In genomic region chr17:57250461-57251160, GRCm38 (mm10) we compare ENCODE assay signal across 7 mouse cellular contexts. TPM values are rescaled to one million over a fixed set of nuclear protein-coding genes. Genes with fewer than 3 reads are reported as not detected.
A peak's percentile ranks its signal among the peaks of the same experiment; 100 is the strongest.
DNase-seq lines count a peak whose midpoint lies in the region; ATAC-seq lines count a peak whose summit lies in the region.

No protein-coding gene starts in this region.

- peak overlapping the region; percentile 63 for H3K9ac ChIP-seq in forebrain, embryonic 14.5 days (ENCODE audit: low read length)
- H3K9ac ChIP-seq in midbrain, embryonic 12.5 days (replicated peaks), result peak overlapping the region; percentile 66

- H3K27ac ChIP-seq in forebrain, embryonic 14.5 days (ENCODE audit: low read depth, low read length), result no peak overlapping the region
- peak overlapping the region; percentile 87 for H3K27ac ChIP-seq in limb, embryonic 10.5 days
- H3K27ac ChIP-seq in midbrain, embryonic 12.5 days (replicated peaks), result no peak overlapping the region

- no peak for ATAC-seq in forebrain, embryonic 14.5 days
- ATAC-seq in midbrain, embryonic 12.5 days (ENCODE audit: low FRiP score, low read depth), result no peak

- DNase-seq in CD4-positive helper T cell, adult 2 months (ENCODE audit: low read depth, low spot score), result peak; percentile 19
- peak; percentile 18 for DNase-seq in adipocyte (ENCODE audit: low spot score)
- DNase-seq in forebrain, embryonic 14.5 days (ENCODE audit: low spot score), result peak; percentile 16
- peak; percentile 63 for DNase-seq in heart, postnatal 4 days
- peak; percentile 57 for DNase-seq in limb, embryonic 10.5 days (ENCODE audit: low spot score)
- DNase-seq in urinary bladder, adult 2 months (ENCODE audit: low spot score), result peak; percentile 49

- 2% methylated on average over 33 of the region's 33 CpGs for WGBS in forebrain, embryonic 14.5 days
- WGBS in limb, embryonic 10.5 days, result 2% methylated on average over 33 of the region's 33 CpGs
- WGBS in midbrain, embryonic 12.5 days, result 2% methylated on average over 33 of the region's 33 CpGs

- peaks cover 26% of the 10 kb centered on the region for H3K4me1 ChIP-seq in forebrain, embryonic 14.5 days (ENCODE audit: control insufficient read depth, insufficient read depth, low read length)
- peaks cover 29% of the 10 kb centered on the region for H3K4me1 ChIP-seq in limb, embryonic 10.5 days
- H3K4me1 ChIP-seq in midbrain, embryonic 12.5 days, result peaks cover 32% of the 10 kb centered on the region

- H3K36me3 ChIP-seq in forebrain, embryonic 14.5 days (ENCODE audit: control insufficient read depth, insufficient read depth, low read length), result peaks cover 15% of the 10 kb centered on the region
- peaks cover 28% of the 10 kb centered on the region for H3K36me3 ChIP-seq in limb, embryonic 10.5 days
- H3K36me3 ChIP-seq in midbrain, embryonic 12.5 days, result peaks cover 24% of the 10 kb centered on the region

- peak overlapping the region; percentile 56 for H3K4me3 ChIP-seq in forebrain, embryonic 14.5 days (ENCODE audit: low read depth, low read length)
- H3K4me3 ChIP-seq in limb, embryonic 10.5 days, result peak overlapping the region; percentile 70
- peak overlapping the region; percentile 71 for H3K4me3 ChIP-seq in midbrain, embryonic 12.5 days

- peak overlapping the region; percentile 89 for H3K4me2 ChIP-seq in forebrain, embryonic 14.5 days (ENCODE audit: low read length)
- H3K4me2 ChIP-seq in midbrain, embryonic 12.5 days (replicated peaks), result peak overlapping the region; percentile 93

- H3K27me3 ChIP-seq in forebrain, embryonic 14.5 days (replicated peaks; ENCODE audit: control insufficient read depth, insufficient read depth, low read length), result no peaks in the 10 kb centered on the region
- no peaks in the 10 kb centered on the region for H3K27me3 ChIP-seq in limb, embryonic 10.5 days (ENCODE audit: low read depth, poor library complexity, severe bottlenecking)
- no peaks in the 10 kb centered on the region for H3K27me3 ChIP-seq in midbrain, embryonic 12.5 days

- no peaks in the 10 kb centered on the region for H3K9me3 ChIP-seq in forebrain, embryonic 14.5 days (replicated peaks; ENCODE audit: control insufficient read depth, low read length)
- no peaks in the 10 kb centered on the region for H3K9me3 ChIP-seq in limb, embryonic 10.5 days (replicated peaks)
- no peaks in the 10 kb centered on the region for H3K9me3 ChIP-seq in midbrain, embryonic 12.5 days

RNA-seq across cellular contexts. Expression of gene Trip10, which starts 1.4 kb away (rescaled TPM):
- 10.4 and 11.8 TPM in 2 replicates for polyA plus RNA-seq in forebrain, embryonic 14.5 days (2014; fragmentation: Nextera tagmentation; extraction: Ambion mirVana)
- total RNA-seq in heart, postnatal 4 days (2021), result 10 to 100 TPM; 45.6 to 46.9 TPM
- 34.7 and 42.9 TPM in 2 replicates for polyA plus RNA-seq in limb, embryonic 10.5 days (2016; fragmentation: Nextera tagmentation; extraction: Ambion mirVana)
- 23.5 and 26.6 TPM in 2 replicates for polyA plus RNA-seq in midbrain, embryonic 12.5 days (2016; fragmentation: Nextera tagmentation; extraction: Ambion mirVana)
- 78.9 and 81.3 TPM in 2 replicates for polyA plus RNA-seq in urinary bladder, adult 2 months (2012; rRNA removed)

RNA-seq across cellular contexts. Expression of gene Gpr108, which starts 2.4 kb away (rescaled TPM):
- polyA plus RNA-seq in forebrain, embryonic 14.5 days (2014; fragmentation: Nextera tagmentation; extraction: Ambion mirVana), result 19.3 and 19.6 TPM in 2 replicates
- 10 to 100 TPM; 19.5 to 20.4 TPM for total RNA-seq in heart, postnatal 4 days (2021)
- 24.7 and 26.7 TPM in 2 replicates for polyA plus RNA-seq in limb, embryonic 10.5 days (2016; fragmentation: Nextera tagmentation; extraction: Ambion mirVana)
- 23.3 and 24.5 TPM in 2 replicates for polyA plus RNA-seq in midbrain, embryonic 12.5 days (2016; fragmentation: Nextera tagmentation; extraction: Ambion mirVana)
- polyA plus RNA-seq in urinary bladder, adult 2 months (2012; rRNA removed), result 46.5 and 46.9 TPM in 2 replicates

RNA-seq across cellular contexts. Expression of gene C3, which starts 22.7 kb away (rescaled TPM):
- polyA plus RNA-seq in forebrain, embryonic 14.5 days (2014; fragmentation: Nextera tagmentation; extraction: Ambion mirVana), result 0.71 and 0.90 TPM in 2 replicates
- 10 to 100 TPM; 60.1 to 79.6 TPM for total RNA-seq in heart, postnatal 4 days (2021)
- polyA plus RNA-seq in limb, embryonic 10.5 days (2016; fragmentation: Nextera tagmentation; extraction: Ambion mirVana), result 0.03 and 0.15 TPM in 2 replicates
- polyA plus RNA-seq in midbrain, embryonic 12.5 days (2016; fragmentation: Nextera tagmentation; extraction: Ambion mirVana), result 0.50 and 0.64 TPM in 2 replicates
- 163 and 168 TPM in 2 replicates for polyA plus RNA-seq in urinary bladder, adult 2 months (2012; rRNA removed)

RNA-seq across cellular contexts. Expression of gene Vav1, which starts 28.3 kb away (rescaled TPM):
- 0.95 and 1.2 TPM in 2 replicates for polyA plus RNA-seq in forebrain, embryonic 14.5 days (2014; fragmentation: Nextera tagmentation; extraction: Ambion mirVana)
- 1 to 10 TPM; 1.0 to 1.4 TPM for total RNA-seq in heart, postnatal 4 days (2021)
- polyA plus RNA-seq in limb, embryonic 10.5 days (2016; fragmentation: Nextera tagmentation; extraction: Ambion mirVana), result 1.1 and 1.3 TPM in 2 replicates
- 2.0 and 2.1 TPM in 2 replicates for polyA plus RNA-seq in midbrain, embryonic 12.5 days (2016; fragmentation: Nextera tagmentation; extraction: Ambion mirVana)
- 3.5 and 3.9 TPM in 2 replicates for polyA plus RNA-seq in urinary bladder, adult 2 months (2012; rRNA removed)

RNA-seq across cellular contexts. Expression of gene Tnfsf14, which starts 56.6 kb away (rescaled TPM):
- polyA plus RNA-seq in forebrain, embryonic 14.5 days (2014; fragmentation: Nextera tagmentation; extraction: Ambion mirVana), result not detected in 2 replicates
- total RNA-seq in heart, postnatal 4 days (2021), result not detected
- 0.15 TPM in 2 replicates for polyA plus RNA-seq in limb, embryonic 10.5 days (2016; fragmentation: Nextera tagmentation; extraction: Ambion mirVana)
- 0.09 TPM in 1 of 2 replicates, not detected in the other for polyA plus RNA-seq in midbrain, embryonic 12.5 days (2016; fragmentation: Nextera tagmentation; extraction: Ambion mirVana)
- polyA plus RNA-seq in urinary bladder, adult 2 months (2012; rRNA removed), result 0.55 and 0.68 TPM in 2 replicates

Comparison
In these comparisons a context has a peak if more than half of its experiments do, and no peak if none do; other contexts are left out.
1. RNA of gene C3, which starts 22.7 kb away (polyA plus RNA-seq): 163 to 168 TPM in urinary bladder, adult 2 months; 0.71 to 0.90 TPM in forebrain, embryonic 14.5 days, 0.50 to 0.64 TPM in midbrain, embryonic 12.5 days and 0.03 to 0.15 TPM in limb, embryonic 10.5 days; every median in the first group is over 10 times any median in the second.
2. Peak in every context shown above with its lines, with median percentiles within 50 percentile points of each other: DNase-seq and H3K4me3 ChIP-seq.